Mouse (Mus musculus) heart, adult 2 months (tissue): ENCODE data around the gene Myom1.

Experiments
- CTCF ChIP-seq: fragments of 200-600 bp; IDR thresholded peaks from 2 replicates; pipeline ENCODE4 v1.8.1; 2022; ENCODE audit warnings: antibody characterized with exemption, mild to moderate bottlenecking, moderate library complexity
- EP300 ChIP-seq: fragments of 200-500 bp; IDR thresholded peaks from 2 replicates; pipeline ENCODE4 v1.6.1; 2011; ENCODE audit warnings: low read depth, low read length, control low read depth; ENCODE audit not compliant: insufficient read depth
- POLR2A ChIP-seq: fragments of 200-500 bp; IDR thresholded peaks from 2 replicates; pipeline ENCODE4 v1.6.1; 2011; ENCODE audit warnings: mild to moderate bottlenecking, low read depth, low read length, control low read depth; ENCODE audit not compliant: insufficient read depth

GRCm38 (mm10) chr17:71137334-71137721 is 134.9 kb downstream of the Myom1 start:
- TF ChIP-seq CTCF = no peak
- no peak for TF ChIP-seq POLR2A
- TF ChIP-seq EP300 = no peak
